Mouse (Mus musculus): ENCODE data around the gene Kcnq5. TPM values are rescaled to one million over a fixed set of nuclear protein-coding genes. Genes with fewer than 3 reads are reported as not detected.
"Not testable (repeated sequence)": the region's sequence is repeated elsewhere in the genome, so short reads cannot be mapped to it uniquely, and the experiment has no call there.

Gene Kcnq5
- polyA plus RNA-seq, 1 experiment: 1.8 TPM

GRCm38 (mm10) chr1:21419370-21419769 lies 542.4 kb downstream of the Kcnq5 start:
- TF ChIP-seq CTCF (IDR thresholded peaks at IDR 0.05; ENCODE audit: borderline replicate concordance, insufficient read depth, low read depth, low read length) (no peak), POLR2A (IDR thresholded peaks at IDR 0.05; ENCODE audit: borderline replicate concordance, insufficient read depth, low read length) (no peak)

DNA sequence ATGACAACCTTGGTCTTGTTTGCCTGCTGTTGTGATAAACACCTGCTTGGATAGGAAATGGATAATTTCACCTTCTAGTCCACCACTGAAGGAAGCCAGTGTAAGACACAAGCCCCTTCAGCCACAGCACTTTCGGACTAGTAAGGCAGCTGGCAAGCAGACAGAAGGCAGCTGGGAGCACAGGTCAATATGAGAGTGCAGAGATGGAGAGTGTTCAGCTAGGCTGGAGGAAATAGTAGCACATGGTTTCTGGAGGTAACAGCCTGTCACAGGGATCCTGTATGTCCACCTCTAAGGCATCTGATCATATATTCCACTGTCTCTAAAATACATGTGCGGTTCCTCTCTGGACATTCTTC lies 549.6 kb downstream of the Kcnq5 start:
- no peaks in the 10 kb centered on the region; the same call in 1 of the 2 replicates for H3K27me3 ChIP-seq (ENCODE audit: control insufficient read depth, insufficient read depth, low read length)
- no peak for TF ChIP-seq CTCF (IDR thresholded peaks at IDR 0.05; ENCODE audit: borderline replicate concordance, insufficient read depth, low read depth, low read length)
- no peak for TF ChIP-seq POLR2A (IDR thresholded peaks at IDR 0.05; ENCODE audit: borderline replicate concordance, insufficient read depth, low read length)
- WGBS: 51% methylated on average over 2 of the region's 2 CpGs
- no peak overlapping the region for H3K4me3 ChIP-seq (replicated peaks; ENCODE audit: insufficient read depth, low read depth, low read length)
- peak; percentile 5 to 11 for DNase-seq
- H3K4me1 ChIP-seq (ENCODE audit: control insufficient read depth, insufficient read depth, low read length): peaks cover 4% of the 10 kb centered on the region
- H3K27ac ChIP-seq (ENCODE audit: insufficient read depth, low read length): no peak overlapping the region

More at GRCm38 (mm10) chr1:21419370-21419769, 542.4 kb downstream of the Kcnq5 start:
- no peak overlapping the region for H3K4me3 ChIP-seq (replicated peaks; ENCODE audit: insufficient read depth, low read depth, low read length)
- no peaks in the 10 kb centered on the region; the same call in 1 of the 2 replicates for H3K27me3 ChIP-seq (ENCODE audit: control insufficient read depth, insufficient read depth, low read length)
- H3K27ac ChIP-seq (ENCODE audit: insufficient read depth, low read length): no peak overlapping the region
- no peaks in the 10 kb centered on the region for H3K4me1 ChIP-seq (ENCODE audit: control insufficient read depth, insufficient read depth, low read length)
- no peak for DNase-seq

DNA sequence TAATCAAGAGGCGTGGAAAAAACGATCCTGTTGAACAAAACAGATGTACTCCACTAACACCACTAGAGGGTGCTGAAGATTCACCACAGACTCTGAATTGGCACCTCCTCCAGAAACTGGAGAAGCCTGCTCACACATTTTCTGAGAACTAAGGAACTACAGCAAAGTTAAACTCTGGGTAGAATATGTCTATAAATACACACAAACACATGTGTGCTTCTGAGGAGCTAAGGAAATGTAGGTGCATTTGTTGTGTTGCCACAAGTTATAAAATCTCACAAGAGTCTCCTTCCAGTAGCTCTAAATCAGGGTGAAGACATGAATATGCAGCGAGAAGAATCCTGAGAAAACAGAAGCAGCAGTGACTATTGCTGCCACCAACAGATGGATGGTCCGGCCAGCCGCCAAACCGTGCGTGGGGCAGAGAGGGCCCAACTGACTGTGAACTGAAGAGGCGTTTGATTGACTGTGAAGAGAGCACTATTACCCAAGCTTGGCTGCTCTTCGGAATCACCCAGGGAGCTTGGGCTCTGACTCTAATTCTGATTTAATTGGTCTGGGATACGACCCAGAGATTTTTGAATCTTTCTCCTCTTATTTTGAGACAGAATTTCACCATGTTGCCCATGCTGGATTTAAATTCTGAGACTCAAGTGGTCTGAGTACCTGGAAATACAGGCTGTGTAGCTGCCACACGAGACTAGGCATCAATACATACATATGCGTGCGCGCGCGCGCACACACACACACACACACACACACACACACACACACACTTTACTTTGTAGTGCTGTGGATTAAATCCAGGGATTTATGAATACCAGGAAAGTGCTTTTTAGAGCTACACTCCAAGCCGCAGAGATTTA lies 550.2 kb downstream of the Kcnq5 start:
- Histone ChIP-seq H3K4me3 (replicated peaks; ENCODE audit: insufficient read depth, low read depth, low read length) (no peak overlapping the region), H3K4me1 (ENCODE audit: control insufficient read depth, insufficient read depth, low read length) (peaks cover 4% of the 10 kb centered on the region), H3K27me3 (ENCODE audit: control insufficient read depth, insufficient read depth, low read length) (no peaks in the 10 kb centered on the region; the same call in 1 of the 2 replicates), H3K27ac (ENCODE audit: insufficient read depth, low read length) (no peak overlapping the region)
- WGBS: 11% methylated on average over 18 of the region's 18 CpGs
- TF ChIP-seq CTCF (IDR thresholded peaks at IDR 0.05; ENCODE audit: borderline replicate concordance, insufficient read depth, low read depth, low read length): peak; percentile 60; the same call in 1 of the 2 replicates
- no peak for TF ChIP-seq POLR2A (IDR thresholded peaks at IDR 0.05; ENCODE audit: borderline replicate concordance, insufficient read depth, low read length)
- DNase-seq: peak; percentile 80 to 88

- DNase-seq: no peak
- H3K4me3 ChIP-seq (replicated peaks; ENCODE audit: insufficient read depth, low read depth, low read length): no peak overlapping the region
- no peak overlapping the region for H3K27ac ChIP-seq (ENCODE audit: insufficient read depth, low read length)
- TF ChIP-seq POLR2A (IDR thresholded peaks at IDR 0.05; ENCODE audit: borderline replicate concordance, insufficient read depth, low read length) (no peak), CTCF (IDR thresholded peaks at IDR 0.05; ENCODE audit: borderline replicate concordance, insufficient read depth, low read depth, low read length) (no peak)
- no peaks in the 10 kb centered on the region for H3K27me3 ChIP-seq (ENCODE audit: control insufficient read depth, insufficient read depth, low read length)
- peaks cover 3% of the 10 kb centered on the region for H3K4me1 ChIP-seq (ENCODE audit: control insufficient read depth, insufficient read depth, low read length)
- 88% methylated on average over 2 of the region's 2 CpGs for WGBS
Measured at GRCm38 (mm10) chr1:21407266-21407665, 554.5 kb downstream of the Kcnq5 start.

DNA sequence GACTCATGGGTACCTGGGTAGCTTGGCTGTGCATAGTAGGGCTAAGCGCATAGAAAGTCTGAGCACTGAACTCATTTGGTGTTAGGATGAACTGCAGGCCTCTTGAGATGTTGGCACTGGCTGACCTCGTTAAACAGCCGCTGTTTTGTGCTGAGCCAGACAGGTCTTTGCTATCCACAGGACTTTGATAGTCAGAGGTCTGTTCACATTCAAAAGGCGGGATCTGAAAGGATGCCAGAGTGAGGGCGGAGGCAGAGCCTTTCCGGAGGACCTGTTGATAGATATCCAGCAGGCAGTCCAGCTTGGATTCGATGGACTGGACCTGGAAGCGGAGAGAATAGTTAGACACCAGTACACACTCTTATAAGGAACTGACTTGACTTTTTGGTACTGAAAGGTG lies 558.9 kb downstream of the Kcnq5 start:
- TF ChIP-seq CTCF (IDR thresholded peaks at IDR 0.05; ENCODE audit: borderline replicate concordance, insufficient read depth, low read depth, low read length) (no peak), POLR2A (IDR thresholded peaks at IDR 0.05; ENCODE audit: borderline replicate concordance, insufficient read depth, low read length) (no peak)

DNA sequence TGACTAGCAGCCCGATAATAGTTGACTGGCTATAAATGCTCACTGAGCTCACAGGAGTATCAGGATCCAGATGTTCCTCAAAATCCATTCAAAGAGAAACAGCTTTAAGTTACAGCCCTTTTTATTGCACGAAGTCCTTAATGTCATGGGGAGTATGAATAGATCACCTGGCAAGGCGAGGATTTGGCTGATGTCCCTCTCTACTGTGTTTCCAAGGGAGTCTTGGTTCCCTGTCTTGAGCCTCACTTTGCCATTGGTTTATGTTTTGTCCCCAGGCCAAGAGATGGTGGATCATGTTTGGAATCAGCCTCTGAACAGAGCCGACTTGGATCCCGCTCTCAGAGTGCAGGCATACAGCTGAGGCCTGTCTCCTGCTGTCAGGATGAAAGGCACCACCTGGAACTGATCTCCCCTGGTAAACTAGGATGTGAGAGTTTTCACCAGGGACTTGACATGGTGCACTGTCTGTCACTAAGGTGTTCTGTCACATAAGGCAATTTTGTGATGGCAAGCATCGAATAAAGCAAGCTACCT lies 570.5 kb downstream of the Kcnq5 start:
- Histone ChIP-seq H3K27me3 (ENCODE audit: control insufficient read depth, insufficient read depth, low read length) (no peaks in the 10 kb centered on the region; the same call in 1 of the 2 replicates), H3K27ac (ENCODE audit: insufficient read depth, low read length) (no peak overlapping the region), H3K4me3 (replicated peaks; ENCODE audit: insufficient read depth, low read depth, low read length) (no peak overlapping the region), H3K4me1 (ENCODE audit: control insufficient read depth, insufficient read depth, low read length) (no peaks in the 10 kb centered on the region)
- no peak for DNase-seq
- 50% methylated on average over 6 of the region's 6 CpGs for WGBS
- TF ChIP-seq POLR2A (IDR thresholded peaks at IDR 0.05; ENCODE audit: borderline replicate concordance, insufficient read depth, low read length): no peak
- TF ChIP-seq CTCF (IDR thresholded peaks at IDR 0.05; ENCODE audit: borderline replicate concordance, insufficient read depth, low read depth, low read length): no peak

More for the DNA sequence above, 558.9 kb downstream of the Kcnq5 start:
- H3K27ac ChIP-seq (ENCODE audit: insufficient read depth, low read length): no peak overlapping the region
- H3K4me1 ChIP-seq (ENCODE audit: control insufficient read depth, insufficient read depth, low read length): no peaks in the 10 kb centered on the region
- no peak for DNase-seq
- 48% methylated on average over 8 of the region's 8 CpGs for WGBS
- H3K27me3 ChIP-seq (ENCODE audit: control insufficient read depth, insufficient read depth, low read length): no peaks in the 10 kb centered on the region
- H3K4me3 ChIP-seq (replicated peaks; ENCODE audit: insufficient read depth, low read depth, low read length): no peak overlapping the region

DNA sequence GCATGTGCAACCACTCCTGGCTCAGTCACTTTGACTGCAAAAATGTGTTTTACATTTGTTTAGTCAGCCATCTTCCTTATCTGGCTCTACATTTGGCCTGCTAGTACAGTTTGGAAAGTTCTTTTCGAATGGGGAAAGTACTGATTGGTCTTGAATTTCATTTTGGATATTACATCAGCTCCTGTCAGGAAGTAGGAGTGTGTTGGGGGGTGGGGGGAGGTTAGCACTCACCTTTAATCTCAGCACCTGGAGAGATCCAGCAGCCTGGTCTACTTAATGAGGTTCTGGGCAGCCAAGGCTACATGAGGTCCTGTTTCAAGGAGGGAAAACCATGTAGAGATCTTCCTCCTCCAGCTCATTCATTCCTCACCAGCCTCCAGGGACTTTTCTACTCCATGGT lies 578.5 kb downstream of the Kcnq5 start, which contains the start of gene Khdc1b:
Gene Khdc1b, plus strand, starts transcription at position 301 of the 400 bp plus-strand sequence.
- H3K4me3 ChIP-seq (replicated peaks; ENCODE audit: insufficient read depth, low read depth, low read length): no peak within 1 kb of the TSS
- TF ChIP-seq POLR2A (IDR thresholded peaks at IDR 0.05; ENCODE audit: borderline replicate concordance, insufficient read depth, low read length) (no peak), CTCF (IDR thresholded peaks at IDR 0.05; ENCODE audit: borderline replicate concordance, insufficient read depth, low read depth, low read length) (no peak)
- 90% methylated on average over 1 of the region's 1 CpGs for WGBS
- no peak for DNase-seq
- H3K4me1 ChIP-seq (ENCODE audit: control insufficient read depth, insufficient read depth, low read length): no peaks in the 10 kb centered on the region
- H3K27ac ChIP-seq (ENCODE audit: insufficient read depth, low read length): no peak within 1 kb of the TSS
- no peaks in the 10 kb centered on the region for H3K27me3 ChIP-seq (ENCODE audit: control insufficient read depth, insufficient read depth, low read length)

GRCm38 (mm10) chr1:21368031-21368430 lies 593.7 kb downstream of the Kcnq5 start, which contains the start of gene Khdc1c:
TSS of gene Khdc1c (plus strand) at chr1:21368331.
- H3K27me3 ChIP-seq (ENCODE audit: control insufficient read depth, insufficient read depth, low read length); H3K4me1 ChIP-seq (ENCODE audit: control insufficient read depth, insufficient read depth, low read length); DNase-seq; H3K4me3 ChIP-seq (replicated peaks; ENCODE audit: insufficient read depth, low read depth, low read length); H3K27ac ChIP-seq (ENCODE audit: insufficient read depth, low read length): not testable (repeated sequence)
- 46% methylated on average over 1 of the region's 1 CpGs for WGBS
